Mouse (Mus musculus) midbrain, embryonic 15.5 days (tissue): ENCODE measurements around the gene Ube2d3. TPM values are rescaled to one million over a fixed set of nuclear protein-coding genes. Genes with fewer than 3 reads are reported as not detected.
A peak's percentile ranks its signal among the peaks of the same experiment; 100 is the strongest.

Source experiments
- ATAC-seq: fragments of 200-750 bp; cut with Nextera tagmentation; replicated peaks from 2 replicates; pipeline ENCODE4 v1.8.0; 2017; ENCODE audit warnings: moderate TSS enrichment
- H3K27ac ChIP-seq: fragments of 300-500 bp; sonication (generic); 2 replicates; pipeline ENCODE4 v1.5.1; 2015; ENCODE audit warnings: mild to moderate bottlenecking, inconsistent platforms
- H3K27me3 ChIP-seq: fragments of 300-500 bp; sonication (generic); replicated peaks from 2 replicates; pipeline ENCODE4 v1.6.1; 2015; ENCODE audit warnings: inconsistent platforms
- H3K36me3 ChIP-seq: fragments of 300-500 bp; sonication (generic); replicated peaks from 2 replicates; pipeline ENCODE4 v1.6.1; 2015; ENCODE audit warnings: inconsistent platforms
- H3K4me1 ChIP-seq: fragments of 300-500 bp; sonication (generic); 2 replicates; pipeline ENCODE4 v1.6.1; 2015; ENCODE audit warnings: inconsistent platforms
- H3K4me2 ChIP-seq: fragments of 300-500 bp; sonication (generic); 2 replicates; pipeline ENCODE4 v1.6.1; 2015; ENCODE audit warnings: inconsistent platforms, mild to moderate bottlenecking, moderate library complexity
- H3K4me3 ChIP-seq: fragments of 300-500 bp; sonication (generic); 2 replicates; pipeline ENCODE4 v1.5.1; 2015; ENCODE audit warnings: mild to moderate bottlenecking, inconsistent platforms
- H3K9ac ChIP-seq: fragments of 300-500 bp; sonication (generic); 2 replicates; pipeline ENCODE4 v1.6.1; 2015; ENCODE audit warnings: mild to moderate bottlenecking, inconsistent platforms
- H3K9me3 ChIP-seq: fragments of 300-500 bp; sonication (generic); 2 replicates; pipeline ENCODE4 v1.6.1; 2016; ENCODE audit warnings: inconsistent platforms
- WGBS: fragments of 180-500 bp; shearing (Covaris S2); methylation state at CpG from one replicate; pipeline ENCODE4 v1.1.7; 2015; ENCODE audit warnings: mixed read lengths; 5-methylcytosine and 5-hydroxymethylcytosine counted together
- polyA plus RNA-seq: library from polyadenylated mRNA; unstranded; fragments of >200 nt; fragmentation: Nextera tagmentation; extraction: Ambion mirVana; gene quantifications from 2 replicates; pipeline ENCODE4 v1.2.1, GENCODE M21; 2015

Ube2d3 gene
- polyA plus RNA-seq, 1 experiment from 2014 or later, result 329 TPM

DNA sequence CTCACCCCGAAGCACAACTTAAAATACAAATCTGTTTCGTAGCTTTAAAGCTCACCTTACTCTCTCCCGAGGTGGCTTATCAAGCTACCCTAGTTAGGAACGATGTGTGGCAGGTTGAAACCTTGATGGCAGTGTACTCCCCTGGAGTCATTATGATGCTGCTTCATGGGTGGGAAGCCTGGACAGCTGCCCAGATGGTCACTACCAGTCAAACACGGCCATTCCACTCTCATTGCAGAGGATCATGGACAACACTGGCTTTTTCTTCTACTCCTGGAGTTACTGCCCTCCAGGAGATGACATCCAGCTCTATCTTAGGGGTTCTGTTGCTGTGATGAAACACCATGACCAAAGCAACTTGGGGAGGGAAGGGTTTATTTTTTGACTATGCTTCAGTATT, 65.2 kb downstream of the Ube2d3 start:
- Histone ChIP-seq H3K4me3 (no peak overlapping the region), H3K4me1 (no peaks in the 10 kb centered on the region), H3K27me3 (no peaks in the 10 kb centered on the region), H3K36me3 (no peaks in the 10 kb centered on the region), H3K27ac (no peak overlapping the region), H3K4me2 (no peak overlapping the region), H3K9ac (no peak overlapping the region), H3K9me3 (no peaks in the 10 kb centered on the region)
- 92% methylated on average over 5 of the region's 5 CpGs for WGBS
- ATAC-seq, result no peak

DNA sequence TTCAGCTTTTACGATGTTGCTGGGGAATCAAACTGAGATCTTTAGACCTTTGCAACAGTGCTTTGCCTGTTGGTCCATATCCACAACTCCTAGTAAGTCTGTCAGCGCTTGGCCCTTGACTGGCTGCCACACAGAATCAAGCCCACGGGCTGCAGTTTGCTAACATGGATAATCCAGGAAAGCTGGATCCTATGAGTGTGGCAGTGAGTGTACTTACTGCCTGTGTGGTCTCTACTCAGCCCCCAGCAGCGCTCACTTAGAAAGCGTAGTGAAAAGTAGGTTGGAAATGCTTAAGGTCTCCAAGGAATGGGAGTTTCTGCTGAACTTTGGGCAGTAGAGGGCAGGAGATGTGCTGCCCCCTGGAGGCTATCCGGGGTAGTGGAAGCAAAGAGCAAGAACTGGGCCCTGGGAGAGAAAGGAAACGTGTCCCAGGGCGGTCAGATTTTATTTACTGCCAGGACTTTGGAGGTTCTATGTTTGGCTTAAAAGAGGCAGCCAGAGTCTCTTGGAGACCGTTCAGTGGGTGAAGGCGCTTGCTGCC, 67.5 kb downstream of the Ube2d3 start:
- Histone ChIP-seq H3K9ac (no peak overlapping the region), H3K4me1 (no peaks in the 10 kb centered on the region), H3K27me3 (no peaks in the 10 kb centered on the region), H3K4me2 (no peak overlapping the region), H3K27ac (no peak overlapping the region), H3K9me3 (no peaks in the 10 kb centered on the region), H3K4me3 (no peak overlapping the region), H3K36me3 (no peaks in the 10 kb centered on the region)
- WGBS, result 54% methylated on average over 10 of the region's 10 CpGs
- no peak for ATAC-seq

DNA sequence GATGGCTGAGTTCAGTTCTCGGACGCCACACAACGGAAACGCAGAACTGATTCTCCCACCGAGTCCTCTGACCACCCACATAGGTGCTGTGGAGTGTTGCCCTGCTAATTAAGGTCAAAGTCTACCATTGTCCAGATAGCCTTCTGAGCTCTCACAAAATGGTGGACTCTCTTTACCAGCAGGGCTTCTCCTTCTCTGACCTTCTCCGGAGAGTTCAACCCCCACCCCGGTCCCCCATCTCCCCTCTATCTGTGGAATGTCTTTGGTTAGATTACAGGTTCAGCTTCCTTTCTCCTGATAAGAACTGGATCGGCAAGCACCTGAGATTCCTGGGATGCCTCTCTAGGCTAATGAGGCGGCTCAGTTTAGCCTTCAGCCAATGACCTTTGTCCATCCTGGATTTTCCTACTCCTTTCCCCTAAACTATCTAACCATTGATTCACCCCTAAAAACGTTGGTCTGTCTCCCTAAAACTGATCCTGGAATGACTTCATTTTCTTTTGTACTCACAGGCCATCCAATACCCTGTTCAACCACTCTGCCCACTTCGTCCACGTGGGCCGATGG, 68.0 kb downstream of the Ube2d3 start:
- 91% methylated on average over 13 of the region's 13 CpGs for WGBS
- Histone ChIP-seq H3K27ac (no peak overlapping the region), H3K36me3 (no peaks in the 10 kb centered on the region), H3K4me1 (no peaks in the 10 kb centered on the region), H3K4me2 (no peak overlapping the region), H3K27me3 (no peaks in the 10 kb centered on the region), H3K9me3 (no peaks in the 10 kb centered on the region), H3K9ac (no peak overlapping the region), H3K4me3 (no peak overlapping the region)
- no peak for ATAC-seq

DNA sequence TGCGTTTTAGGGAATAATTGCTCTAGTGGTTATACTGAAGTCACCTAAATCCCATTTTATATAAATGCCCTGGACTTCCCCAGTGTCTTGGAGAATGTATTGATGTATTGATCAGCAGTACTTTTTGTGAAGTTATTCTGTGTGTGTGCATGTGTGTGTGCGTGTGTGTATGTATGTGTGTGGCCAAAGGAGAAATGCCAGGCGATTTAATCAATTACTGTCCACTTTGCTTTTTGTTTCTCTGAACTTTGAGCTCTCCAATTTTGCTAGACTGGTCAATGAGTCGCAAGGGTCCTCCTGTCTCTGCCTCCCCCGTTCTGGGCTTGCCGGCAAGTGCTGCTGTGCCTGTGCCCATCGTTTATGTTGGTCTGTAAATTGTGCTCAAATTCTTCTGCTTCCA, 69.6 kb downstream of the Ube2d3 start:
- Histone ChIP-seq H3K4me1 (no peaks in the 10 kb centered on the region), H3K27ac (no peak overlapping the region), H3K4me2 (no peak overlapping the region), H3K9ac (no peak overlapping the region), H3K9me3 (no peaks in the 10 kb centered on the region), H3K4me3 (no peak overlapping the region), H3K36me3 (no peaks in the 10 kb centered on the region), H3K27me3 (no peaks in the 10 kb centered on the region)
- 93% methylated on average over 7 of the region's 7 CpGs for WGBS
- ATAC-seq, result no peak

DNA sequence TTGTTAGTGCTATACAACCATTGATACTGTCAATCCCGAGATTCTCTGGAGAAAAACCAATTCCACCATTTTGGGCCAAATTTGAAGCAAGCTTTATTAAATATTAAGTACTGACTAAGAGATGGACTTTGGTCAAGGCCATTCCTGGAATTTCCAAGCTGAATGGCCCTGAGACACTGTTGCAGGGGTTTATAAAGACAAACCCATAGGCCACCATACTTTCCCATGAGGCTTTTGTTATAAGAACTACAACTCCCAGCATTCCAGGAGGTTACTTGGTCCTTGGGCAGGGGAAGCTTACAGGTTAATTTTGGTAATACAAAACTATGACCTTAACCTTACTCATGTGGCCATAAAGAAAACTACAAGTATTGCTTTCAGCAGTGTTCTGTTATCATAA, 70.2 kb downstream of the Ube2d3 start:
- Histone ChIP-seq H3K36me3 (no peaks in the 10 kb centered on the region), H3K4me3 (no peak overlapping the region), H3K4me2 (no peak overlapping the region), H3K9ac (no peak overlapping the region), H3K27ac (no peak overlapping the region), H3K27me3 (no peaks in the 10 kb centered on the region), H3K9me3 (no peaks in the 10 kb centered on the region), H3K4me1 (no peaks in the 10 kb centered on the region; the same call in 1 of the 2 replicates)
- 93% methylated on average over 1 of the region's 1 CpGs for WGBS
- ATAC-seq, result no peak

DNA sequence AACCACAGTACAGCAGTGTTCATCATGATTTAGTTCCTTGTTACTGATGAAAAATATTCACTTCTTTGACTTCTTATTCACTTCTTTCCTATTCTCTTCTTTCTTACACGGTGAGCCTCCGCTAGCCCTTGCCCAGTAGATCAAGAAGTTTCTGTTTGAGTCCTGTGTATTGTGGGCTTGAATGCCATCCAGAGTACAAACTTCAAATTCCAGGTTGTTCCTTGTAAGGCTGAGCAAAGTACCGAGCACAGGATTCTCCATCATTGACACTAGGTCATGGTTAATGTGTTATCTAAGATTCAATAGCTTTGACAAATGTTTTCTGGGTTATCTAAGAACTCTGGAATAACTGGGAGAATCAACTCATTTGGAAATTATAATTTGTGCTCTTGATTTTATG, 72.4 kb downstream of the Ube2d3 start:
- Histone ChIP-seq H3K36me3 (no peaks in the 10 kb centered on the region), H3K27me3 (no peaks in the 10 kb centered on the region), H3K9ac (no peak overlapping the region), H3K9me3 (no peaks in the 10 kb centered on the region), H3K4me1 (peaks cover 7% of the 10 kb centered on the region), H3K4me2 (no peak overlapping the region), H3K27ac (no peak overlapping the region), H3K4me3 (no peak overlapping the region)
- 94% methylated on average over 3 of the region's 3 CpGs for WGBS
- ATAC-seq, result no peak

DNA sequence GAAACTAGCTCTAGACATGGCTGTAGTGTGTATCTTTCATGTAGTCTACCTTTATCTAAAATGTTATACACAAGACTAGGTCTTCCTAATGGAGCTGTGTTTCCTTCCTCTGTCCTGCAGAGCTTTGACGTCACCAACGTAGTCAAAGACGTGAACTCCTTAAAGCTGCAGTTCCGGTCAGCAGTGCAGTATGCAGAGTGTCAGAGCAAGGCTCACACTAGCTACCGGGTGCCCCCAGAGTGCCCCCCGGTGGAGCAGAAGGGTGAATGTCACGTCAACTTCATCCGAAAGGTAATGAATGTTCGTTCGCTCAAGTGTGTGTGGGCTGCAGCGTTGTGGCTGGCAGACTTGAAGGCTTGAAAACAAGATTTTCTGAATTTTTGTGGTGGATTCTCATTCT, 73.7 kb downstream of the Ube2d3 start:
- H3K4me1 ChIP-seq, result peaks cover 7% of the 10 kb centered on the region
- no peak for ATAC-seq
- H3K4me2 ChIP-seq, result no peak overlapping the region
- H3K9ac ChIP-seq, result no peak overlapping the region
- H3K9me3 ChIP-seq, result no peaks in the 10 kb centered on the region
- no peak overlapping the region for H3K4me3 ChIP-seq
- no peaks in the 10 kb centered on the region for H3K27me3 ChIP-seq
- H3K36me3 ChIP-seq, result no peaks in the 10 kb centered on the region
- WGBS, result 56% methylated on average over 11 of the region's 11 CpGs
- H3K27ac ChIP-seq, result no peak overlapping the region

DNA sequence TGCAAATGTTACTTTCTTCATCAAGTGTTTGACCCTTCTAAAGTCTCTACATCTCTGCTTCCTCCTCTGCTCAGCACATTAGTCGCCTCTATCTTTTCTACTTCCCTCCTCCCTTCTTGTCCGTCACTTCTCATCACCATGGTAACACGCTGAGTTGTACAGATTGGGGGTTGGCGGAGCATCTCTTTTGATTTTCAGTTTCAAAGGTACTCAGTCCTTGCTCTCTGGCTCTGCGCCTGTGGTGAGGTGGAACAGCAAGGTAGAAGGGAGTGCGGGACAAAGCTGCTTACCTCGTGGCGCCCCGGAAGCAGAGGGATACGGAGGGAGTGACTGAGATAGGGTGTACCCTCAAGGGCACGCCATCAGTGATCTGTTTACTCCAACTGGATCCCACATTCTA, 75.3 kb downstream of the Ube2d3 start:
- ATAC-seq, result peak; percentile 91
- no peaks in the 10 kb centered on the region for H3K27me3 ChIP-seq
- H3K4me1 ChIP-seq, result peaks cover 7% of the 10 kb centered on the region
- H3K9me3 ChIP-seq, result no peaks in the 10 kb centered on the region
- H3K36me3 ChIP-seq, result no peaks in the 10 kb centered on the region
- WGBS, result 23% methylated on average over 11 of the region's 11 CpGs
- H3K4me3 ChIP-seq, result no peak overlapping the region
- H3K4me2 ChIP-seq, result peak overlapping the region; percentile 33
- H3K9ac ChIP-seq, result no peak overlapping the region
- H3K27ac ChIP-seq, result peak overlapping the region; percentile 61

DNA sequence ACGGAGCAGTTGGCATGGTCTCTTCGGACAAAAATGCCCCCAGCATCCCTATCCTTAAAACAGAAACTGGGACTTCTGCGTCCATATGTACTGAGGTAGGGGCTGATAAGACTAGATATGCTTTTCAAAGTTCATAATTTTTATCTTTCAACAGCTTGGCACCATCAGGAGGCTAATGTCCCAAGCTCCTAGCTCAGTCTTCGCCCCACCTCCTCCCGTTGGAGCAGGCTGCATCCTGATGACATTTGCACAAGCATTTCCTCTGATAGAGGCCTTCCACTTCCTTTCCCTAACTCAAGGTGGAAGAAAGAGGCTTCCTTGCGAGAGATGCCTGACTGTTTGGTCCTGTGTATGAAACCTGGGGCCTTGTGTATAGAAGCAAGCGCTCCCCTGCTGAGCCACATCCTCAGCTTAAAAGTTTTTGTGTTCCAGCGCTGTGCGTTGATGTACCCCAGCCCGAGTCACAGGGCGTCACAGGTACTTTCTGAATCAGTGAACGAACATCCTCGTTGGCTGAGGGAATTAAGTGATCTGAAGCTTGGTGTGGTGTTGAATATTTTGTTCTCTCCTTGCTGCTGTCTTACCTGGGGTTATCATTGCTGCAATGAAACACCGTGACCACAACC, 76.0 kb downstream of the Ube2d3 start:
- peaks cover 7% of the 10 kb centered on the region for H3K4me1 ChIP-seq
- peak overlapping the region; percentile 33 for H3K4me2 ChIP-seq
- no peak overlapping the region for H3K4me3 ChIP-seq
- H3K36me3 ChIP-seq, result no peaks in the 10 kb centered on the region
- no peaks in the 10 kb centered on the region for H3K27me3 ChIP-seq
- 80% methylated on average over 14 of the region's 14 CpGs for WGBS
- no peak overlapping the region for H3K9ac ChIP-seq
- peak overlapping the region; percentile 61 for H3K27ac ChIP-seq
- H3K9me3 ChIP-seq, result no peaks in the 10 kb centered on the region
- ATAC-seq, result 0 out of 2 replicates have a peak, but pooled peaks have one; percentile 30

DNA sequence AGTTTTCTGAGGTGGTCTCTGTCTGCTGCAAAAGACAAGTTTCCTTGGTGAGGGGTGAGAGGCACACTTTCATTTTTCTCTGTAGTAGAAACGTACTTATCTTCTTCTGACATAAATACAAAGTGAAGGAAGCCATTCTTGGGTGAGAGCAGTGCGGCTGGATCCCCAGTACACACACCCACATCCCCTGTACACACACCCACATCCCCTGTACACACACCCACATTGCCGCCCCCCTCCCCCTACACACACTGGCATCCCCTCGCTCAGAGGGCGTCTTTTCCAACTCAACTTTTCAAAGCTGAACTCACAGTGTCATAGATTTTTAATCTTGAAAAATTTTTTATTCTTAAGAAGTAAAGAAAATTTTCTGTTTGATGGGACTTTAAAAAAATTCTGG, 77.3 kb downstream of the Ube2d3 start:
- 91% methylated on average over 5 of the region's 5 CpGs for WGBS
- no peak overlapping the region for H3K27ac ChIP-seq
- ATAC-seq, result no peak

DNA sequence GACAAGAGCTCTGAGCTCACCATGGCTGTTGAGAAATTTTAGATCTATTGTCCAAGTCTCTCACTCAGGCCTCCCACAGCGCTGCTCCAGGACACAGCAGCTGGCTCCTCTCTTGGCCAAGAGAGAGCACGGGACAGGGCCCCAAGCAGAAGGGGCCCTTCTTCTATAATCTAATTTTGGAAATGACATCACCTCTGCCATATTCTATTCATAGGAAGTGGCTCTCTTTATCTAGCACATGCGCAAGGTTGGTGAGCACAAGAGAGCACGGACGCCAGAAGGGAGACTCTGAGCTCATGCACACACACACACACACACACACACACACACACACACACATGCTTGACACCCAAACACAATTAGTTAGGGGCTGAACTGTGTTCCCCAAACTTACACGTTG, 78.9 kb downstream of the Ube2d3 start:
- ATAC-seq, result no peak
- WGBS, result 62% methylated on average over 6 of the region's 6 CpGs

More for the DNA sequence above, 77.3 kb downstream of the Ube2d3 start:
- Histone ChIP-seq H3K36me3 (no peaks in the 10 kb centered on the region), H3K4me2 (no peak overlapping the region), H3K9me3 (no peaks in the 10 kb centered on the region), H3K9ac (no peak overlapping the region), H3K27me3 (no peaks in the 10 kb centered on the region), H3K4me3 (no peak overlapping the region), H3K4me1 (peaks cover 7% of the 10 kb centered on the region)

More for the DNA sequence above, 78.9 kb downstream of the Ube2d3 start:
- no peak overlapping the region for H3K4me3 ChIP-seq
- H3K9me3 ChIP-seq, result no peaks in the 10 kb centered on the region
- no peak overlapping the region for H3K4me2 ChIP-seq
- no peak overlapping the region for H3K27ac ChIP-seq
- no peaks in the 10 kb centered on the region for H3K36me3 ChIP-seq
- H3K27me3 ChIP-seq, result no peaks in the 10 kb centered on the region
- H3K9ac ChIP-seq, result no peak overlapping the region
- H3K4me1 ChIP-seq, result peaks cover 7% of the 10 kb centered on the region
